Mouse (Mus musculus) small intestine, adult 2 months (tissue): ENCODE measurements around the gene Tnfrsf1a.

Experiments used
- CTCF ChIP-seq: fragments of 200-500 bp; IDR thresholded peaks from 2 replicates; pipeline ENCODE4 v1.5.1; 2012; ENCODE audit warnings: low read depth, mild to moderate bottlenecking, control low read depth, inconsistent platforms, low read length, moderate library complexity, mixed read lengths; ENCODE audit not compliant: insufficient replicate concordance, insufficient read length; ENCODE audit errors: extremely low read depth
- POLR2A ChIP-seq: fragments of 200-500 bp; IDR thresholded peaks from 2 replicates; pipeline ENCODE4 v1.6.1; 2012; ENCODE audit warnings: low read depth, mild to moderate bottlenecking, control low read depth, inconsistent platforms, low read length, moderate library complexity

DNA sequence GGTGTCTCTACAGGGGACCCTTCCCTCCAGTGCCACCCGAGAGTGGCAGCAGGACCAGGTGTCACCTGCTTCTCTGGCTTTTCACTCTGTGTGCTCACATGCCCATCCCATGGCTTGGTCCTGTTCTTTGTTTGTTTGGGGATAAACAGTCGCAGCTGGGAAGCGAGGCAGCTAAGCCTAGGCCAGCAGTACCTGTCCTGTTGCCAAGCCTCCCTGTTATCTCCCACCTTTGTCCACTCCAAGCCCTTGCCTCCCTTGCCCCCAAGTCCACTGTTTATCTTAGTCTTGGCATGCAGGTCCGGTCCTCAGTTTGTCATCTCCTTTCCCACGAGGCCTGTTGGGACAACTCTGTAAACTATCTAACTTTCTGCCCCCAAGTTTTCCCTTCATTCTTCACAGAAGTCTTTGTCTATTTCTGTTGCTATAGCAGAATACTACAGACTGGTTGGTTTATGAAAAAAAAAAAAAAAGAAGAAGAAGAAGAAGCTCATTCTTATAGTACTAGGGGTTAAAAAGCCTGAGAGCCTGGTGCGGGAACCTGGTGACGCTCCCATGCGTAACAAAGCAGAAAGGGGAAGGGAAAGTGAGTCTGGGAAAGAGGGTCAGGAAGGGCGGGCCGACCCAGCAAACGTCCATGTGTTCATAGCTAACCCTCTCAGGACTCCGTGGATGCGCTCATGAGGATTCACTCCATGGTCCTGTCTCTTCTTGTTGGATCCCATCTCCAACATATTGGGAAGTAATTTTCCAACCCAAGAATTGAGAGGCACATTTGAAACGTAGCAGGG lies 15.9 kb upstream of the Tnfrsf1a start:
- TF ChIP-seq CTCF (no peak), POLR2A (no peak)
